Mouse (Mus musculus) intestine, embryonic 14.5 days (tissue): ENCODE results near the gene Acaca. TPM values are rescaled to one million over a fixed set of nuclear protein-coding genes. Genes with fewer than 3 reads are reported as not detected.
"Not testable (repeated sequence)": the region's sequence is repeated elsewhere in the genome, so short reads cannot be mapped to it uniquely, and the experiment has no call there.

ENCODE experiments used
- ATAC-seq: fragments of 200-750 bp; cut with Nextera tagmentation; replicated peaks from 2 replicates; pipeline ENCODE4 v1.8.0; 2017; ENCODE audit warnings: low read depth, moderate number of reproducible peaks, moderate TSS enrichment, moderate library complexity; ENCODE audit not compliant: low FRiP score, low TSS enrichment
- DNase-seq: peaks from one replicate; pipeline ENCODE4 v3.0.0-alpha.2; 2018; ENCODE audit warnings: low spot score
- H3K27ac ChIP-seq: fragments of 300-500 bp; sonication (generic); 2 replicates; pipeline ENCODE4 v1.5.1; 2014; ENCODE audit warnings: low read depth, mild to moderate bottlenecking, control low read depth
- H3K27me3 ChIP-seq: fragments of 300-500 bp; sonication (generic); replicated peaks from 2 replicates; pipeline ENCODE4 v1.6.1; 2014; ENCODE audit warnings: low read length, control low read depth; ENCODE audit not compliant: control insufficient read depth, insufficient read depth
- H3K36me3 ChIP-seq: fragments of 300-500 bp; sonication (generic); 2 replicates; pipeline ENCODE4 v1.6.1; 2014; ENCODE audit warnings: low read length, control low read depth; ENCODE audit not compliant: control insufficient read depth, insufficient read depth
- H3K4me1 ChIP-seq: fragments of 300-500 bp; sonication (generic); replicated peaks from 2 replicates; pipeline ENCODE4 v1.6.1; 2014; ENCODE audit warnings: low read length, control low read depth, mixed read lengths; ENCODE audit not compliant: control insufficient read depth, insufficient read depth
- H3K4me2 ChIP-seq: fragments of 300-500 bp; sonication (generic); 2 replicates; pipeline ENCODE4 v1.6.1; 2014; ENCODE audit warnings: low read length
- H3K4me3 ChIP-seq: fragments of 300-500 bp; sonication (generic); 2 replicates; pipeline ENCODE4 v1.5.1; 2014; ENCODE audit warnings: low read depth, low read length, control low read depth, mixed read lengths
- H3K9ac ChIP-seq: fragments of 300-500 bp; sonication (generic); 2 replicates; pipeline ENCODE4 v1.6.1; 2014; ENCODE audit warnings: mild to moderate bottlenecking, low read length
- H3K9me3 ChIP-seq: fragments of 300-500 bp; sonication (generic); 2 replicates; pipeline ENCODE4 v1.6.1; 2016; ENCODE audit warnings: low read length, control low read depth; ENCODE audit not compliant: control insufficient read depth
- WGBS: fragments of 180-500 bp; shearing (Covaris S2); extraction: QIAGEN DNeasy Blood & Tissue Kit; methylation state at CpG from one replicate; pipeline ENCODE4 v1.1.7; 2014; 5-methylcytosine and 5-hydroxymethylcytosine counted together
- polyA plus RNA-seq: library from polyadenylated mRNA; unstranded; fragments of >200 nt; fragmentation: Nextera tagmentation; extraction: Ambion mirVana; gene quantifications from 2 replicates; pipeline ENCODE4 v1.2.1, GENCODE M21; 2014

Gene Acaca
- polyA plus RNA-seq, 1 experiment from 2014 or later: 23.6 TPM

DNA sequence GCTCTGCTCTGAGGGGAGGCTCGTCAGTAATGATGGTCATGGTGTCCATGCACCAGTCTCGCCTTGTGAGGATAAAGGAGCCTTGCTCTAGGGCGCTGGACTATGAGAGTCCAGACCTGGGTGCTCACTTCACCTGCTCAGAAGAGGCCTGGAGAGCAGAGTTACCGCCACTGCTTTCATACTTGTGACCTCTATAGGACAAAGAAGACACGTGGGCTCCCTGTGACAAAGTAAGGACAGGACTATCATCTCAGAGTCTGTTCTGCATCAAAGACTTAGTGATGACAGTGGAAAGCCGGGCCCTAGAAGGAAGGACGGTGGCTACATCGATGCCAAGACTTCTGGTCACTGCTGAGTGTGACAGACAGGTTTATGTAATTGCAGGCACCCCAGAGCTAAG, 261.7 kb downstream of the Acaca start:
- H3K27me3 ChIP-seq: no peaks in the 10 kb centered on the region
- DNase-seq (no peak), ATAC-seq (no peak)
- no peaks in the 10 kb centered on the region for H3K9me3 ChIP-seq
- peaks cover 44% of the 10 kb centered on the region for H3K36me3 ChIP-seq
- H3K4me1 ChIP-seq: no peaks in the 10 kb centered on the region
- H3K4me3 ChIP-seq: no peak overlapping the region
- 86% methylated on average over 8 of the region's 8 CpGs for WGBS
- no peak overlapping the region for H3K4me2 ChIP-seq
- H3K27ac ChIP-seq: no peak overlapping the region
- no peak overlapping the region for H3K9ac ChIP-seq

GRCm38 (mm10) chr11:84392066-84392465, 262.6 kb downstream of the Acaca start:
- not testable (repeated sequence) for H3K4me1 ChIP-seq, H3K4me3 ChIP-seq, H3K27me3 ChIP-seq, H3K4me2 ChIP-seq, H3K9me3 ChIP-seq, H3K27ac ChIP-seq, H3K9ac ChIP-seq, ATAC-seq, DNase-seq
- peaks cover 51% of the 10 kb centered on the region for H3K36me3 ChIP-seq
- WGBS: 82% methylated on average over 7 of the region's 7 CpGs

DNA sequence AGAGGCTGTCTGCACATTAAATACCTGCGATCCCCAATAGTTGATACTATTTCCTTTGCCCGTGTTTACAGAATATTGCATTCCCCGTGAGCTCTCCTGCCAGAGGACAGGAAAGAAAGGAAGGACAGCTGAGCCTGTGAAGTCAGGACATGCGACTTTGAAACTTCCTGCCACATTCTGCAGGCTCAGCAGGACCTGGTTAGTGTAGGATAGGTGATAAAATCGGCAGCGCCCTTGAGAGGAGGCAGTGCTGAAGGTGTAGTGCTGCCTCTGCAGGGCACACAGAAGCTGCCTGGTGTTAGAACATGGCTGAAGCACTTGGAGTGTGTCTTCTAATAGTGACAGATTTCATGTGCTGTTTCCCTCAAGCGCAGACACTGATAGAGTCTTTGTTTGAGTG, 264.1 kb downstream of the Acaca start:
- H3K9me3 ChIP-seq: no peaks in the 10 kb centered on the region
- H3K4me1 ChIP-seq: no peaks in the 10 kb centered on the region
- H3K27ac ChIP-seq: no peak overlapping the region
- no peaks in the 10 kb centered on the region for H3K27me3 ChIP-seq
- ATAC-seq: no peak
- H3K4me2 ChIP-seq: no peak overlapping the region
- H3K36me3 ChIP-seq: peaks cover 59% of the 10 kb centered on the region
- no peak overlapping the region for H3K9ac ChIP-seq
- 53% methylated on average over 7 of the region's 7 CpGs for WGBS
- no peak for DNase-seq
- H3K4me3 ChIP-seq: no peak overlapping the region

DNA sequence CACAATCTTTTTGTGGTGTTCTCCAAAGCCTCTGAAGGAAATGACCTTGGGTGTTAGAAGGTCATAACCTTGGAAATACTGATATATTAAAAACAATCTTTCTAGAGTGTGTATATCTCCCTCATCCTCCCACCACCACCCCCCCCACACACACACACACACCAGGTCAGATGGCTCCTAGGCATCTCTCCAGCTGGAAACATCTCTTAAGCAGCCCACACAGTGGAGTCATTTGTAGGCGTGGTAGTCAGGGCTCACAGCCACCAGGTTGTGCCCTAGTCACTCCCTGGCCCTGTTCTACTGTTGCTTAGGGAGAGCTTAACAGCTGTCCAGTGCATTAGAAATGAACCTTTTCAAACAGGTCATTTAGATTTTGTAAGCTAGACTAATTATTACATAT, 265.5 kb downstream of the Acaca start:
- Histone ChIP-seq H3K4me2 (no peak overlapping the region), H3K9me3 (no peaks in the 10 kb centered on the region), H3K36me3 (peaks cover 63% of the 10 kb centered on the region), H3K27ac (no peak overlapping the region), H3K9ac (no peak overlapping the region), H3K4me3 (no peak overlapping the region), H3K4me1 (no peaks in the 10 kb centered on the region), H3K27me3 (no peaks in the 10 kb centered on the region)
- ATAC-seq (no peak), DNase-seq (no peak)
- WGBS: 60% methylated on average over 1 of the region's 1 CpGs

- no peaks in the 10 kb centered on the region for H3K27me3 ChIP-seq
- H3K36me3 ChIP-seq: peaks cover 8% of the 10 kb centered on the region
- no peak overlapping the region for H3K27ac ChIP-seq
- no peak for ATAC-seq
- H3K4me3 ChIP-seq: no peak overlapping the region
- DNase-seq: no peak
- 91% methylated on average over 4 of the region's 4 CpGs for WGBS
- H3K4me1 ChIP-seq: no peaks in the 10 kb centered on the region
- no peak overlapping the region for H3K4me2 ChIP-seq
- H3K9me3 ChIP-seq: peaks cover 6% of the 10 kb centered on the region; the same call in 1 of the 2 replicates
- no peak overlapping the region for H3K9ac ChIP-seq
Observed at GRCm38 (mm10) chr11:84406733-84407132, 277.3 kb downstream of the Acaca start.

DNA sequence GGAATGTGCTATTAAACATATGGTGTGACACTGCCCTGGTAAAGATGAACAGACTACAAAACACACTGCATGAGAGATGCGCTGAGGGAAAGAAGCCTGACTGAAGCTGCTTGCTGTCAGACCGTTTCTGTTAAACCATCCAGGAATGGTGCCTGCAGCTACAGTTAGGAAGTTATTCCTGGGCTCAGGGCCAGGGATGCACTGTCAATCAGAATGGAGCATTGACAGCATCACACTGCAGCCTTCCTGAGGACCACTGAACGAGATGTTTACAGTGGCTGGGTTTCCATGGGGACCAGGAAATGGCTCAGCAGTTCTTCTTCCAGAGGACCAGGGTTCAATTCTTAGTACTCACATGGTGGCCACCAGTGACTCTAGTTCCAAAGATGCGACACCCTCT, 280.9 kb downstream of the Acaca start:
- Histone ChIP-seq H3K4me2 (no peak overlapping the region), H3K9me3 (peaks cover 6% of the 10 kb centered on the region; the same call in 1 of the 2 replicates), H3K4me3 (no peak overlapping the region), H3K4me1 (no peaks in the 10 kb centered on the region), H3K36me3 (no peaks in the 10 kb centered on the region), H3K27me3 (no peaks in the 10 kb centered on the region), H3K9ac (no peak overlapping the region), H3K27ac (no peak overlapping the region)
- no peak for DNase-seq
- 57% methylated on average over 4 of the region's 4 CpGs for WGBS
- no peak for ATAC-seq

GRCm38 (mm10) chr11:84410879-84411641, 281.6 kb downstream of the Acaca start:
- no peaks in the 10 kb centered on the region for H3K27me3 ChIP-seq
- no peak overlapping the region for H3K4me3 ChIP-seq
- no peaks in the 10 kb centered on the region for H3K36me3 ChIP-seq
- ATAC-seq: no peak
- peaks cover 6% of the 10 kb centered on the region; the same call in 1 of the 2 replicates for H3K9me3 ChIP-seq
- WGBS: 66% methylated on average over 7 of the region's 7 CpGs
- no peak overlapping the region for H3K9ac ChIP-seq
- no peak overlapping the region for H3K27ac ChIP-seq
- H3K4me1 ChIP-seq: no peaks in the 10 kb centered on the region
- H3K4me2 ChIP-seq: no peak overlapping the region
- DNase-seq: no peak

DNA sequence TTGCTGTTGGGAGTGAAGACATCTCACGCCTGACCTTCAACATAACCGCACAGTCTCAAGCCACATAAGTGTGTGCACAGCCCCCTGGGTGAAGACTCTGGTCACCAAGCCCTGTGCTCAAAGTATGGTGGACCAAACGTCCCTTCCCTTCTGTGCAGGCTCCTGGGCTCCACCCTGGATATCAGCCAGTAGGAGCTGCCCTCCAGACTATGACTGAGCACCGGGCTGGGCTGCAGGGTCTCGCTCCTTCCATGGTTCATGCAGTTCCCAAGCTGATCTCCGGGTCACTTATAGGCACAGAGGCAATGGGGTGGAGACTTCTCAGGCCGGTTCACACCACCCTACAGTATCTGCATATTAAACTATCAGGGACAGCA, 282.2 kb downstream of the Acaca start:
- Histone ChIP-seq H3K27me3 (no peaks in the 10 kb centered on the region), H3K4me2 (no peak overlapping the region), H3K27ac (no peak overlapping the region), H3K9me3 (peaks cover 2% of the 10 kb centered on the region; the same call in 1 of the 2 replicates), H3K4me3 (no peak overlapping the region), H3K36me3 (no peaks in the 10 kb centered on the region), H3K4me1 (no peaks in the 10 kb centered on the region), H3K9ac (no peak overlapping the region)
- ATAC-seq (no peak; the same call in 1 of the 2 replicates), DNase-seq (no peak)
- WGBS: 68% methylated on average over 7 of the region's 7 CpGs
